Mouse (Mus musculus) testis, adult 2 months (tissue): ENCODE measurements at regions not wholly inside any gene's neighbourhood (a gene's known extent, or its start where the extent isn't known, plus 50 kb on each side); places are given as distances from the start of the nearest gene placed in this dataset.

Source experiments
- H3K27ac ChIP-seq: fragments of 200-500 bp; 2 replicates; pipeline ENCODE4 v1.5.1; 2012; ENCODE audit warnings: low read depth, low read length; ENCODE audit not compliant: control insufficient read depth, insufficient read depth
- H3K27me3 ChIP-seq: fragments of 200-500 bp; 2 replicates; pipeline ENCODE4 v1.6.1; 2012; ENCODE audit warnings: mild to moderate bottlenecking, low read length, moderate library complexity; ENCODE audit not compliant: control insufficient read depth, insufficient read depth
- H3K36me3 ChIP-seq: fragments of 200-500 bp; 2 replicates; pipeline ENCODE4 v1.6.1; 2012; ENCODE audit warnings: mild to moderate bottlenecking, low read length; ENCODE audit not compliant: control insufficient read depth, insufficient read depth
- H3K4me1 ChIP-seq: fragments of 200-500 bp; 2 replicates; pipeline ENCODE4 v1.6.1; 2012; ENCODE audit warnings: low read length; ENCODE audit not compliant: control insufficient read depth, insufficient read depth
- H3K4me3 ChIP-seq: fragments of 200-500 bp; 2 replicates; pipeline ENCODE4 v1.5.1; 2012; ENCODE audit warnings: low read depth, mild to moderate bottlenecking, low read length, moderate library complexity, mixed read lengths; ENCODE audit not compliant: control insufficient read depth
- CTCF ChIP-seq: fragments of 200-500 bp; IDR thresholded peaks from 2 replicates; pipeline ENCODE4 v1.5.1; 2012; ENCODE audit warnings: low read depth, mild to moderate bottlenecking, inconsistent platforms, low read length, moderate library complexity; ENCODE audit not compliant: control insufficient read depth, insufficient read depth, insufficient replicate concordance
- POLR2A ChIP-seq: fragments of 200-500 bp; IDR thresholded peaks from 2 replicates; pipeline ENCODE4 v1.6.1; 2012; ENCODE audit warnings: low read depth, mild to moderate bottlenecking, inconsistent platforms, low read length, moderate library complexity; ENCODE audit not compliant: control insufficient read depth

DNA sequence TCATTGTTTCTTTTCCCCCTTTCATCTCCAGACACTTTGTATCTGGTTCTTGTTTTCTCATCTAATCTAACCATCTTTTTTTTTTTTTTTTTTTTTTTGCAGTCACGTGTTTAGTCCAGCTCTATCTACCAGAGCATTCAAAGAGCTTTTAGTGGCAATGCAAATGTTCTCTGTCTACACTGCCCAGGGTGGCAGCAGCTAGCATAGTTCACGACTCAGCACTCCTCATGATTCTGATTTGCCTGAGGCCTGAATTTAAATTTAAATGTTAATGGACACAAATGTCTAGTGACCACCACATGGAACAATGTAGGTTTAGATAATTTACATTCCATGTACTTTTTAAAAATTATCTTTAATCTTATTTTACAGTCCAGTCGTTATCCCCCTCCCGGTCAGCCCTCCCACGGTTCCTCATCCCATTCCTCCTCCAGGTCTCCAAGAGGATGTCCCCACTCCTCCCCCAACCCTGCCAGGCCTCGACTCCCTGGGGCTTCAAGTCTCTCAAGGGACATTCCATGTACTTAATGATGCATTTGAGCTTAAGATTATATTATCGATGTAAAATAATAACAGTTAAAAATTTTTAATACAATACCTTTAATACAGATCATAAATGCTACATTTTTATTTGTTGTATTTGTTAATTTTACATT is 153.1 kb upstream of the Cops8 start:
- Histone ChIP-seq H3K4me1 (no peaks in the 10 kb centered on the region), H3K27ac (no peak overlapping the region), H3K4me3 (no peak overlapping the region), H3K36me3 (no peaks in the 10 kb centered on the region), H3K27me3 (no peaks in the 10 kb centered on the region)
- TF ChIP-seq POLR2A (no peak), CTCF (no peak)

DNA sequence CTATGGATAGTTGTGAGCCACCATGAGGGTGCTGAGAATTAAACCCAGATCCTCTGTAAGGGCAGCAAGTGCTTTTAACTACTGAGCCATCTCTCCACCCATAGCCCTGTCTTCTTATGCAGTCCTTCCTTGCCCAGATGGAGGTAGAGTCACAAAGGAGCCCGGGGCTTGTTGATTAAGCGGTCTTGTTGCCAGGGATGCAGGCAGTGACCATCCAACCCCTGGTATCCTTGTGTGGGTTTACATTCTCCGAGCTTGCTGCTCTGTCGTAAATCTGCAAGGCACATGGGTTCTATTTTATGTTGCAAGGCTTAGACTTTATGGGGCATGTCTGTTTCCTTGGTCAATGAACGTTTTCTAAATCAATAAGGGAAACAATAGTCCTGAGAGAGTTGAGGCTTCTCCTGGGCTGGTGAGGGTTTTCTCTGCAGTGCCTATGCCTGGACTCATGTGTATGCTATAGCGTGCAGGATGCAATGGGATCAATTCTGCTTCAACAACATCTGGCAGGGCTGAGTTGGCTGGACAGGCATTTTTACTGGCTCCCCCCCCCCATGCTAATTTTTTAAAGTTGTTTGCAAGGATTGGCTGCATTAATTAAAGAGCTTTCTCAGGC is 150.7 kb upstream of the Cops8 start:
- Histone ChIP-seq H3K27ac (no peak overlapping the region), H3K27me3 (no peaks in the 10 kb centered on the region), H3K4me3 (no peak overlapping the region)

DNA sequence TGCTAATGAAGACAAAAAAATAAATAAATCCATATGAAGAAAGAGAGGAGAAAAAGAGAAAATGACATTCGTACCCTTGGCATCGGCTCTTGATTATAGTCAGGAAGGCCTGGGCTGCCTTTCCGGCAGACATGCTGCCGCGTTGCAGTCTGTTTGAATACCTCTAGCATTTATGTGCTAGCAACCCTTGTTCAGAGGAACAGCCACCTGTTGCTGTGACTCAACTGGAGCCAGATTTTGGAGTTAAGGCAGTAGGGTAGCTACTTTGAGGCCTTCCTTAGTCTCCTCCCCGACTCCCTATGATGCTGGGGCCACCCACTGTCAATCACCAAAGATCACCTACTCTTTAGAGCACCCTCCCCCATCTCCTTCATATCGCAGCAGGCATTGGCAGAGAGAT is 148.5 kb upstream of the Cops8 start:
- no peak overlapping the region for H3K4me3 ChIP-seq
- no peaks in the 10 kb centered on the region for H3K27me3 ChIP-seq
- no peaks in the 10 kb centered on the region for H3K36me3 ChIP-seq
- no peaks in the 10 kb centered on the region for H3K4me1 ChIP-seq
- TF ChIP-seq POLR2A, result no peak
- TF ChIP-seq CTCF, result no peak
- no peak overlapping the region for H3K27ac ChIP-seq

More for the DNA sequence above, 150.7 kb upstream of the Cops8 start:
- H3K4me1 ChIP-seq, result no peaks in the 10 kb centered on the region
- no peaks in the 10 kb centered on the region for H3K36me3 ChIP-seq
- no peak for TF ChIP-seq POLR2A
- TF ChIP-seq CTCF, result no peak

DNA sequence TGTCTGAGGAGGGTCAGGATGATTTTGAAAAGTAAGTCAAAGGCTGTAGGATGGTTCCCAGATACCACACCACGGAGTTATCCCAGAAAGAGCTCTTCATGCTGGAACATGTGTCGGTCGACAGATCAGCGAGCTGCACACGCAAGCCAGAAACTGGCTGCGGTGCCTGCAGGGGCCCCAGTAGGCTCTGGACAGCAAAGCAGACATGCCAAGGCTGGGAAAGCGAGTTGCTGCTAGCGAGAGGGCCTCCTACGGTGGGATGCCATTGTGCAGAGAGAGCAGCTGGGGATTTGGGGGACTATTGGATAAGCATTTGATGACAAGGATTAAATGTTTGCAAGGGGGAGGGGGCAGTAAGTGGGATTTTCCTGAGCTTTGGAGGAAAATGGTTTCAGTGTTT is 145.4 kb upstream of the Cops8 start:
- H3K36me3 ChIP-seq, result no peaks in the 10 kb centered on the region
- H3K4me1 ChIP-seq, result no peaks in the 10 kb centered on the region
- no peaks in the 10 kb centered on the region for H3K27me3 ChIP-seq
- no peak overlapping the region for H3K4me3 ChIP-seq
- TF ChIP-seq CTCF (no peak), POLR2A (no peak)
- no peak overlapping the region for H3K27ac ChIP-seq

DNA sequence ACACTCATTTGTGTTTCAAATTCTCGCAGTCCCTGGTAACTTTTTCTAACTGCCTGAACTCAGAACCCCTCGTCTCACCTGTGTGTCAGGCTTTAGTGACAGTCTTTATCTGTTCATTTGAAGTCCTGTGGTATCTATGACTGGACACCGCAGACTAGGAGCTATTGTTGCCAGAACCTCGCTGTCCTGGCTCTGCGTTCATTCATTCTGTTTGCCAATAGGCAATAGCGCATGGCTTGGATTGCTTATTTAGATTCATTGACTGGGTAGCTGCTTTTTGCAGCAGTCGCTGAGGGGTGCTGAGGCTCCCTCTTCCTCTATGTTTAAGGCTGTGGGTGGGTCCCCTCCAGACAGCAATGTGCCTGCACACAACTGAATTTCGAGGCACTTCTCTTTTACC is 144.6 kb upstream of the Cops8 start:
- Histone ChIP-seq H3K4me3 (no peak overlapping the region), H3K27me3 (no peaks in the 10 kb centered on the region), H3K27ac (no peak overlapping the region), H3K36me3 (no peaks in the 10 kb centered on the region), H3K4me1 (no peaks in the 10 kb centered on the region)
- TF ChIP-seq POLR2A, result no peak
- no peak for TF ChIP-seq CTCF

DNA sequence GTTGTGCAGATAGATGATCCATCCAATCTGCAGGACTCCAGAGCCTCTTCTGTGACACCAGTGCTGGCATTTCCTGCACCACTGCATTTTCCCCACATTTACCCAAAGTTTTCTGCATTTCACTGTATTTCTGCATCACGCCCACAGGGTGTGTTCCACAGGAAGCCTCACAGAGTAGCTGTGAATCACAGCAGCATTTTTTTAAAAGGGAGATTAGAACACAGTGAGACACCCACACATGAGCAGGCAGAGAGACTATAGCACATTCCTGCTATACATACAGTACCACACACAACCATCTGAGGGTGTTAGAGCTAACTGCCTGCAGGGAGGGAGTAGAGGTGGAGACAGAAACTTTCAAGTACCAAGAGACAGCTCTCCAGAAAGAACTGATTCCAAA is 141.1 kb upstream of the Cops8 start:
- TF ChIP-seq POLR2A, result no peak
- no peak for TF ChIP-seq CTCF
- H3K4me3 ChIP-seq, result no peak overlapping the region
- H3K27ac ChIP-seq, result no peak overlapping the region
- H3K4me1 ChIP-seq, result no peaks in the 10 kb centered on the region
- H3K36me3 ChIP-seq, result no peaks in the 10 kb centered on the region
- no peaks in the 10 kb centered on the region for H3K27me3 ChIP-seq

DNA sequence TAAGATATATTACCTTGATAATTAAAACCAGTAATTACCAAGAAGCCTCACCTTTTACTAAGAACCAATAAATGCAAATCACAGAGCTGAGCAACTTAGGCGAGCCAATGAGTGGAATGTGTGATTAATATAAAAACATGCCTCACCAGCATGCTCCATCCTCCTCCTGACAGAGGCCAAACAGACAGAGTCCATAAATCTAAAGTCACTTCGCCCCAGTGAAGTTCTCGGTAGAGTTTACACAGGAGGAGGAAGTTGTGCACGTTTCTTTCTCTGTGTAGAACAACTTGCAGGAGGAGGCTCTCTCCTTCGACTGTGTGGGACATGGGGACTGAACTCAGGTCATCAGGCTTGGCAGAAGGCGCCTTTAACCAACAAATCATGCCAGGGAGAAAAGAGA is 139.5 kb upstream of the Cops8 start:
- H3K4me3 ChIP-seq, result no peak overlapping the region
- H3K4me1 ChIP-seq, result no peaks in the 10 kb centered on the region
- no peak for TF ChIP-seq CTCF
- no peaks in the 10 kb centered on the region for H3K27me3 ChIP-seq
- no peaks in the 10 kb centered on the region for H3K36me3 ChIP-seq
- H3K27ac ChIP-seq, result no peak overlapping the region
